Mouse (Mus musculus) CD8-positive naive resting alpha-beta T cell, adult 2 months (primary cell): ENCODE measurements around the gene AI464131.
A peak's percentile ranks its signal among the peaks of the same experiment; 100 is the strongest.
"Not testable (repeated sequence)": the region's sequence is repeated elsewhere in the genome, so short reads cannot be mapped to it uniquely, and the experiment has no call there.

ENCODE experiments used
- DNase-seq, 2 experiments: peaks; one replicate each; pipeline ENCODE4 v3.0.0; 2022; ENCODE audit warnings: low read depth in 2 of 2, low spot score in 2 of 2

The AI464131 gene

DNA sequence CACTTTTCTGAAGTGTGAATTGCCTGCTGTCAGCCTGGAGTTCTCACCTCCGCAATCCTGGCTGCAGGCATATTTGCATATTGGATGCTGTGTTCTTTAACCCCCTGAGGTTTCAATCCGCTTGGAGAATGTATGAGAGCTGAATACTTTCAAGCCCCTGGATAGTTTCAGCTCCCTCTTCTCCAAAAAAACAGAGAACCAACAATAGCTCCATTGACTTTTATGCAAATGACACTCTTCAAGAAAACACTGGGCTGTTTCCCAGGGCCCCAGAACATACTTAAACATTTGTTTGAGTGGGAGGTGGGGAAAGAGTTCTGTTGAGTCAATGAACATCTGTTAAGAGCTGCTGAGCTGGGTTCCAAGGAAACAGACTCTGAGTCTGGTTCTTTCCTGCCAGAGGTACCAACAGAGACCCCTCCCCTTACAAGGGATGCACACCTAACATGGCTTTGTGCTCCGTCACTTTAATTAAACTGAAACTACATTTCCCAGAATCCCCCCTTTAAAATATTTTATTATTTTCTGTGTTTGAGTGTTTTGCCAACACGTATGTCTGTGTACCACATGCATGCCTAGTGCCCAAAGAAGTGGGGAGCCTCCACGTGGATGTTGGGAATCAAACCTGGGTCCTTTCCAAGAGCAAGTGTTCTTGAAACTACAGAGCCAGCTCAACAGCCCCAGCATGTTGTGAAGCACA is 32.0 kb downstream of the AI464131 start:
- DNase-seq: no peak

DNA sequence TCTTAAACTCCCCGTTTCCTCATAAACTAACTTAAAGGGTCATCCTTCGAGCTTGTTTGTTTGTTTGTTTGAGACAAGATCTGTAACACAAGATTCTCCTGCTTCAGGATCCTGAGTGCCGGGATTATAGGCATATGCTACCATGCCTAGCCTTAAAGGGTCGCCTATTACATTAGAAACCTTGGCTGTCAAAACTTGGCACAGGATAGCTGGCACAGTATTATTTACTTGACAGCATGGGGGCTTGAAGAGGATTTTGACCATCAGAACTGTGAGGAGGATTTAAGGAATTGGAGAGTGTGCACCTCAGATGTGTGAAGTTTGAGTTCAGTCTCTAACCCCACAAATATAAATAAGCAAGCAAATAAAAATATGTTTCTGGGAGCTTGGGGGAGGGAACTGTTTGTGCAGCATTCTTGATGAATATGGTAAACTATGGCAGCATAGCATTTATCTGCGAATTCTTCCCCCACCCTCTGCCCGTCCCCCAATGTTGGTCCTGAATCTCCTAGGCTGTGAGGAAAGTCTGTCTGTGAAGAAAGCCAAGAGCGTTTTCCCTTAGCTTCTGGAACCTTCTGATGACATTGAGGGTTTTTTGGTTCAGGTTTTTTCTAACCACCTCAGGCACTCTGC is 32.7 kb downstream of the AI464131 start:
- DNase-seq: no peak

DNA sequence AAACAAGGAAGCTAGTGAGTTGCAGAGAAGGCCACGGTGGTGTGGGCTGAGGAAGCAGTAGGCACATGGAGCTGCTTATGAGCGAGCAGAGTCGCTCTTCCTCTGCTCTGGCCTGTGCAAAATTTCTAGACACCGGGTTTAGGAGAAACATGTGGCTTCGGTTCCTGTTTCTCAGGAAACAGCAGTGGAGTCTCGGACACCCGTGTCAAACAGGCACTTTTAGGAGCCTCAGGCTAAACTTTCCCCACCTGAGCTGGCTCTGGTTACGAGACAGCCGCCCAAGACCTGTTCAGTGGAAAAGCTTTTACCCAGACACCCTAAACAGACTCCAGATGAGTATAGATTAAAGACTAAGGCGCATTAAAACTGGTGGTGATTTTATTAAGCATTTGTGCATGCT is 33.7 kb downstream of the AI464131 start:
- DNase-seq: no peak

DNA sequence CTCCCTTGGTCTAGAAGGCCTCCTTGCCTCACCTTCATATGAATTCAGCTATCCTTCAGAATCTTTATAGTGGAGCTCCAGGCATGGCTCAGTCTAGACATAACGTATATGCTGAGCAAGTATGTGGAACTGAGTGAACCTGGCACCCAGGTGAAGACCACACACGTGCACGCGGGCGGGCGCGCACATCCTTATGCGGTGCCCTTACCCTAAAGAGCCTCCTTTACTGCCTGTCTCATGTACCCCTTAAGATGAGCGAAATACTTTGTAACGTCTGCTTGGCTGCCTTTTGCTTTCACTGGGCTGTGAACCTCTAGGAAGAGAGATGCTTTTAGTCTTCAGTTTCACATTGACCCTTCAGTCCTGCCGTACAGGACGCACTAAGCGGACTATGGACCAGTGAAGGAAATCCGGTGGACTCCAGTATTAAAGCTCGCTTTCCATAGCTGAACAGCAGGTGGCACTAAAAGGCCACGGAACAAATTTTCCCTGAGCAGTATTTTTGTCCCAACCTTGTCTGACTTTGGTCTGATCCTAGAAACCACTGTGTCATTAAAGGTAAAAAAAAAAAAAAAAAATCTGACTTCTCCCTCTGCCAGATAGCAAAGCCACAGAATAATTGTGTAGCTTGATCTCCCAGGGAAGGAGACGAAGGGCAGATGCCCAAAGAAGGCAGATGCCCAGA is 34.3 kb downstream of the AI464131 start:
- peak in 1 of 2 experiments; percentile 10 for DNase-seq

DNA sequence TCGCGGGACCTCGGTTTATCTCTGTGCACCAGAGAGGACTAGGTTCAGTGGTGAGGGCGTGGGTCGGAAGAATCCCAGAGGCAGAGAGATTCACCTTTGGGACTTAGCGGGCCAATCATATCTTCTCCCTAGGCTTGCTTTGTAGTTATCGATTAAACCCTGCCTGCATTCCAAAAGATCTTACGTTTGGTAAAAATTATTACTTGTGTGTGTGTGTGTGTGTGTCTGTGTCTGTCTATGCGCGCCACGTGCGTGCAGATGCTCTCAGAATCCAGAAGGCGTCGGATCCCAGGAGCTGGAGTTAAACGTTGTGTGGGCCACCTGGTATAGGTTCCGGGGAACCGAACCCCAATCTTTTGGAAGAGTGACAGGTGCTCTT is 37.6 kb downstream of the AI464131 start:
- DNase-seq: no peak

DNA sequence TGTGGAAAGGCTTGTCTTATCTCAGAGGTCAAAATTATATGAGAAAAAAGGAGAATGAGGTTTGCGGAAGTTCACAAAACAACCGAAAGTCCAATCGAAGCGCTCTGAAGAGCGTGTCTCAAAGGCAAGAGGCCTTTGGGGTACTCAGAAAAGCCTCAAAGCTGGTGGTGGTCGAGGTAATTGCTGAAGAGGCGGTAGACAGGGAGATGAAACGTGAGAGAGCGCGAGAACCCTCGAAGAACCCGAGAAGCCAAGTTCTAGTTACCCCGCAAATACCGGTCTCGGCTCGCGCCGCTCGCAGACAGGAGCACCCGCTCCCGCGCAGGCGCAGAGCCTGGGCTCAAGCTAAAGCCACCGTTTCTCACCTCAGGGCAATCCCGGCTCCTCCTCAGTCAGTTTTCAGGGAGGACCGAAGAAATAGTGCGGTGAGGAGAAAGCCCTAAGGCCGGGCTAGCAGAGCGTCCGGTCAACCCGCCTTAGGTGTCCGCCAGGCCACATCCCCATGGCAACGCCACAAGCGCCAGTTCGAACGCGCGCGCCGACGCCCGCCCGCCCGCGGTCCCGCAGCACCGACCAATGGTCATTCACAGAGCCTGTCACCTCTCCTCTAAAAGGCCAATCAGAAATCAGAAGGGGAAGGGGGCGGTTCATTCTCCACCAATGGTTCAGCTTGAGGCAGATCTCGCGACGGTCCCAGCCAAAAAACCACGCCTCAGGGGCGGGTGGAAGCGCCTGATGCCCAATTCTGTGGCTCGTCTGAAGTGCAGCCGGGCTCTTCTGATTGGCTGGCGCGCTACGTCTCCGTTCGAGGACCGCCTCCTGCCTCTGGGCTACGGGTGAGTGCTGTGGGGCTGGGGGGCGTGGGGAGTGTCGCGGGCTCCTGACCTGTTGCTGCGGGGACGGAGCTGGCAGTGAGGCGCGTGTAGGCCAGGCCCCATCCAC is 38.3 kb downstream of the AI464131 start, which contains the start of the genes Kif24 and Nudt2:
TSS of gene Kif24 (minus strand) at position 543 of the 942 bp plus-strand sequence.
TSS of gene Nudt2 (plus strand) at position 807 of the 942 bp plus-strand sequence.
- peak; percentile 95 to 97 for DNase-seq

DNA sequence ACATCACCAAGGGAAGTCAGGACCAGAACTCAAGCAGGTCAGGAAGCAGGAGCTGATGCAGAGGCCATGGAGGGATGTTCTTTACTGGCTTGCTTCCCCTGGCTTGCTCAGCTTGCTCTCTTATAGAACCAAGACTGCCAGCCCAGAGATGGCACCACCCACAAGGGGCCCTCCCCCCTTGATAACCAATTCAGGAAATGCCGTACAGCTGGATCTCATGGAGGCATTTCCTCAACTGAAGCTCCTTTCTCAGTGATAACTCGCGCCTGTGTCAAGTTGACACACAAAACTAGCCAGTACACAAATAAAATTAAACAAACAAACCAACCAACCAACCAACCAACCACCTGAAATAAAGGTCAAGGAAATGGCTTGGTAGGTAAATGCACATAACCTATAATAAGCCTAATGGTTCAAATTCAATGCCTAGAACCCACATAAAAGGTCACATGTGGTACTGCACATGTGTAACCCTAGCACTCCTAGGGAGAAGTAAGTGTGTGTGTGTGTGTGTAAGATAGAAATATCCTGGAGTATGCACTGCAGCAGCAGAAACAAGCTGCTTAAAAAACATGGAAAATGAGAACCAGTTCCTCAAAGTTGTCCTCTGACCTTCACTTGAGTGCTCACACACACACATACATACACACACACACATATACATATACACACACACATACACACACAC is 39.7 kb downstream of the AI464131 start:
- not testable (repeated sequence) for DNase-seq

DNA sequence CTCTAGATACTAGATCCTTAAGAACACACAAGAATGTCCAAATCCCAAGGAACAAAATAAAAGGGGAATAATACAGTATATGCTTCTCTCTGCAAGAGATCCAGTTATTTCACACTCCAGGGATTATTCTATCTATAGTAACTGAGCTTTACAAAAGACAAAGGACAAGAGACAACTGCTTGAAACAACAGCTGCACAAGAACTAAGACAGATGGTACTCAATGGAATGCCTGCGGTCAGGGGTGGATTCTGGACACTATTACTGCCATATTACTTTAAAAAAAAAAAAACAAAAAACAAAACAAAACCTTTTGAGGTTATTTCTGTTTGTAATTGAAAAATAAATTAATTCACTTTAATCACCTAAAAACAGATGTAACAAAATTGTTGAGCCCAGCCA is 42.2 kb downstream of the AI464131 start:
- no peak for DNase-seq

DNA sequence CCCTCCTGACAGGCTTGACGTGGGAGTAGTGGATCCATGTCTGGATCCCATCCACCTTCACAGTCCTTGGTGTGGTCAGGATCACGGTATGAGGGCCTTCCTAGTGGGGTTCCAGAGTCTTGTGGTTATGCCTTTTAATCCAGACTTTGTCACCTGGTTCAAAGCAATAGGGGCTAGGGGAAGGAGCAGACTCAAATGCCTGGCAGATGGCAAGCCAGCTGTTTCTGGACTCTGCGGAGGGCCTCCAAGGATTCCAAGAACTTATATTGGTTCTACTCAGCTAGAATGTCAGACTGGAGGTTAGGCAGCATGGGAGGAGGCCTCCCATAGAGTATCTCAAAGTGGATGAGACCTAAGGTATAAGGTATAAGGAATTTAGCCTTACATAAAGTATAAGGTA is 55.3 kb downstream of the AI464131 start:
- DNase-seq: no peak
